Mouse (Mus musculus) brain, embryonic 14.5 days (tissue): Measurements from ENCODE around the gene 2310039H08Rik.

ENCODE experiments used
- CTCF ChIP-seq: fragments of 200-500 bp; IDR thresholded peaks from 2 replicates; pipeline ENCODE4 v1.5.1; 2012; ENCODE audit warnings: inconsistent platforms, mild to moderate bottlenecking, moderate library complexity, borderline replicate concordance; ENCODE audit not compliant: insufficient read depth, insufficient read length; ENCODE audit errors: extremely low read depth
- POLR2A ChIP-seq: fragments of 200-500 bp; IDR thresholded peaks from 2 replicates; pipeline ENCODE4 v1.6.1; 2012; ENCODE audit warnings: mild to moderate bottlenecking, inconsistent platforms, borderline replicate concordance; ENCODE audit not compliant: poor library complexity, insufficient read depth, insufficient read length, severe bottlenecking; ENCODE audit errors: extremely low read depth

- no peak for TF ChIP-seq CTCF
- TF ChIP-seq POLR2A = no peak
Observed at GRCm38 (mm10) chr17:46810672-46811071, 38.2 kb downstream of the 2310039H08Rik start.
